In genomic region chr6:90561234-90561781, GRCm38 (mm10) we compare ENCODE assay signal across 9 mouse cellular contexts. TPM values are rescaled to one million over a fixed set of nuclear protein-coding genes. Genes with fewer than 3 reads are reported as not detected.
A peak's percentile ranks its signal among the peaks of the same experiment; 100 is the strongest.
DNase-seq lines count a peak whose midpoint lies in the region; ATAC-seq and TF ChIP-seq lines count a peak whose summit lies in the region.
"Had no signal": no experiment of that assay in that cellular context is flagged by ENCODE, and none has a peak within 500 bp of the region (broad histone marks: within the 10 kb centered on the region; RNA-seq: fewer than 3 reads in every experiment).

No protein-coding gene starts in this region.

- H3K4me2 ChIP-seq in hindbrain, embryonic 16.5 days (ENCODE audit: low read length), result no peak overlapping the region
- no peak overlapping the region for H3K4me2 ChIP-seq in neural tube, embryonic 13.5 days
- H3K4me2 ChIP-seq: embryonic facial prominence, embryonic 15.5 days had no signal

- H3K9ac ChIP-seq in hindbrain, embryonic 16.5 days (ENCODE audit: low read depth, low read length), result no peak overlapping the region
- no peak overlapping the region for H3K9ac ChIP-seq in neural tube, embryonic 13.5 days
- H3K9ac ChIP-seq: embryonic facial prominence, embryonic 15.5 days had no signal

- H3K36me3 ChIP-seq in kidney, adult 2 months (ENCODE audit: control insufficient read depth, insufficient read depth, low read length), result peaks cover 5% of the 10 kb centered on the region; the same call in 1 of the 2 replicates
- no peaks in the 10 kb centered on the region for H3K36me3 ChIP-seq in hindbrain, embryonic 16.5 days (ENCODE audit: control insufficient read depth, insufficient read depth, low read length)
- no peaks in the 10 kb centered on the region for H3K36me3 ChIP-seq in neural tube, embryonic 13.5 days
- H3K36me3 ChIP-seq: embryonic facial prominence, embryonic 15.5 days had no signal

- peak; percentile 33 for DNase-seq in kidney, adult 2 months
- no peak for DNase-seq in kidney, postnatal 10 days
- DNase-seq in embryo, embryonic 10 days (ENCODE audit: low spot score), result peak; percentile 61
- DNase-seq in heart, postnatal 10 days, result no peak
- no peak for DNase-seq in thymus, postnatal 4 days
- no peak for DNase-seq in layer of hippocampus, postnatal 10 days (ENCODE audit: low spot score in 2 of 2)

- H3K4me1 ChIP-seq in kidney, adult 2 months (ENCODE audit: control insufficient read depth, insufficient read depth, low read length), result peaks cover 9% of the 10 kb centered on the region
- peaks cover 6% of the 10 kb centered on the region for H3K4me1 ChIP-seq in hindbrain, embryonic 16.5 days (ENCODE audit: control insufficient read depth, insufficient read depth, low read depth, low read length)
- peaks cover 26% of the 10 kb centered on the region for H3K4me1 ChIP-seq in neural tube, embryonic 13.5 days (replicated peaks)
- H3K4me1 ChIP-seq: embryonic facial prominence, embryonic 15.5 days had no signal

- 44% methylated on average over 2 of the region's 2 CpGs for WGBS in kidney, adult 2 months
- 31% methylated on average over 2 of the region's 2 CpGs for WGBS in hindbrain, embryonic 16.5 days
- WGBS in neural tube, embryonic 13.5 days, result 29% methylated on average over 2 of the region's 2 CpGs

- no peaks in the 10 kb centered on the region for H3K9me3 ChIP-seq in hindbrain, embryonic 16.5 days (ENCODE audit: control insufficient read depth, low read length)
- H3K9me3 ChIP-seq in neural tube, embryonic 13.5 days, result no peaks in the 10 kb centered on the region
- H3K9me3 ChIP-seq: embryonic facial prominence, embryonic 15.5 days had no signal

- no peak overlapping the region for H3K27ac ChIP-seq in kidney, adult 2 months (ENCODE audit: insufficient read depth, low read depth, low read length)
- H3K27ac ChIP-seq in hindbrain, embryonic 16.5 days (ENCODE audit: low read depth, low read length), result peak overlapping the region; percentile 45
- H3K27ac ChIP-seq in neural tube, embryonic 13.5 days (replicated peaks), result peak overlapping the region; percentile 54
- H3K27ac ChIP-seq: embryonic facial prominence, embryonic 15.5 days had no signal

- TF ChIP-seq POLR2A in kidney, adult 2 months (IDR thresholded peaks at IDR 0.05; ENCODE audit: low read depth, low read length), result no peak

- intact Hi-C loops in heart, postnatal 10 days (cut with DNase I), result loop anchor here (5.0 kb wide), 1 partner anchor 124 kb away; no protein-coding TSS in a partner anchor

- peak; percentile 79 for ATAC-seq in hindbrain, embryonic 16.5 days
- ATAC-seq in neural tube, embryonic 13.5 days (ENCODE audit: low read depth), result peak; percentile 77

- H3K4me3 ChIP-seq in kidney, adult 2 months (ENCODE audit: insufficient read depth, low read depth, low read length), result no peak overlapping the region
- no peak overlapping the region for H3K4me3 ChIP-seq in hindbrain, embryonic 16.5 days (ENCODE audit: low read length)
- H3K4me3 ChIP-seq in neural tube, embryonic 13.5 days, result no peak overlapping the region
- H3K4me3 ChIP-seq: embryonic facial prominence, embryonic 15.5 days had no signal

- TF ChIP-seq CTCF in kidney, adult 2 months (conservative IDR thresholded peaks at IDR 0.05; ENCODE audit: insufficient read depth, insufficient read length, low read depth, low read length), result peak; percentile 27; the same call in 1 of the 2 replicates

- H3K27me3 ChIP-seq in kidney, adult 2 months (replicated peaks; ENCODE audit: control insufficient read depth, insufficient read depth, low read length), result no peaks in the 10 kb centered on the region
- no peaks in the 10 kb centered on the region for H3K27me3 ChIP-seq in hindbrain, embryonic 16.5 days (replicated peaks; ENCODE audit: control insufficient read depth, insufficient read depth, low read length)
- no peaks in the 10 kb centered on the region for H3K27me3 ChIP-seq in neural tube, embryonic 13.5 days
- H3K27me3 ChIP-seq: embryonic facial prominence, embryonic 15.5 days had no signal

RNA-seq across cellular contexts. Expression of gene Slc41a3, which starts 43.2 kb away (rescaled TPM):
- 6.3 and 8.0 TPM in 2 replicates for polyA plus RNA-seq in kidney, adult 2 months (2012; rRNA removed)
- polyA plus RNA-seq in hindbrain, embryonic 16.5 days (2015; fragmentation: Nextera tagmentation; extraction: Ambion mirVana), result 9.8 and 12.7 TPM in 2 replicates
- polyA plus RNA-seq in neural tube, embryonic 13.5 days (2015; fragmentation: Nextera tagmentation; extraction: Ambion mirVana), result 4.9 and 5.8 TPM in 2 replicates
- total RNA-seq in heart, postnatal 10 days (2021), result 10 to 100 TPM; 38.5 to 40.4 TPM
- total RNA-seq in layer of hippocampus, postnatal 10 days (2021), result 1 to 10 TPM; 8.2 TPM

Comparison
In these comparisons a context has a peak if more than half of its experiments do, and no peak if none do; other contexts are left out.
1. DNase-seq: peak in kidney, adult 2 months (single experiment) and embryo, embryonic 10 days (single experiment); none in kidney, postnatal 10 days (single experiment), heart, postnatal 10 days (0 of 2), thymus, postnatal 4 days (single experiment) and layer of hippocampus, postnatal 10 days (0 of 2).